Mouse (Mus musculus): ENCODE data around the gene C1ql1. TPM values are rescaled to one million over a fixed set of nuclear protein-coding genes. Genes with fewer than 3 reads are reported as not detected.
"Not testable (repeated sequence)": the region's sequence is repeated elsewhere in the genome, so short reads cannot be mapped to it uniquely, and the experiment has no call there.

Gene C1ql1
- polyA plus RNA-seq, 1 experiment from 2014 or later, result 2.5 TPM

- 35% methylated on average over 4 of the region's 4 CpGs for WGBS
- Histone ChIP-seq H3K4me3 (ENCODE audit: low read depth, low read length) (no peak overlapping the region), H3K27ac (ENCODE audit: low read depth, low read length) (no peak overlapping the region), H3K4me2 (ENCODE audit: low read length) (no peak overlapping the region), H3K4me1 (ENCODE audit: control insufficient read depth, insufficient read depth, low read length) (peaks cover 4% of the 10 kb centered on the region; the same call in 1 of the 2 replicates), H3K9me3 (replicated peaks; ENCODE audit: control insufficient read depth, low read length) (no peaks in the 10 kb centered on the region), H3K9ac (ENCODE audit: low read length) (no peak overlapping the region), H3K27me3 (replicated peaks; ENCODE audit: control insufficient read depth, insufficient read depth, low read length) (peaks cover 6% of the 10 kb centered on the region; the same call in 1 of the 2 replicates), H3K36me3 (ENCODE audit: control insufficient read depth, insufficient read depth, low read length) (no peaks in the 10 kb centered on the region)
- ATAC-seq, result no peak
- no peak for DNase-seq (ENCODE audit: low spot score)
Measured at GRCm38 (mm10) chr11:102984615-102985014, 38.1 kb upstream of the C1ql1 start.

GRCm38 (mm10) chr11:102984086-102984485, 37.6 kb upstream of the C1ql1 start:
- Histone ChIP-seq H3K27me3 (replicated peaks; ENCODE audit: control insufficient read depth, insufficient read depth, low read length) (peaks cover 3% of the 10 kb centered on the region; the same call in 1 of the 2 replicates), H3K27ac (ENCODE audit: low read depth, low read length) (no peak overlapping the region), H3K4me2 (ENCODE audit: low read length) (no peak overlapping the region), H3K9ac (ENCODE audit: low read length) (no peak overlapping the region), H3K9me3 (replicated peaks; ENCODE audit: control insufficient read depth, low read length) (no peaks in the 10 kb centered on the region), H3K4me3 (ENCODE audit: low read depth, low read length) (no peak overlapping the region), H3K4me1 (ENCODE audit: control insufficient read depth, insufficient read depth, low read length) (0 out of 2 replicates have a peak, but pooled peaks cover 2% of the 10 kb centered on the region), H3K36me3 (ENCODE audit: control insufficient read depth, insufficient read depth, low read length) (no peaks in the 10 kb centered on the region)
- 95% methylated on average over 9 of the region's 9 CpGs for WGBS
- ATAC-seq (no peak), DNase-seq (ENCODE audit: low spot score) (no peak)

- Histone ChIP-seq H3K4me3 (ENCODE audit: low read depth, low read length) (no peak overlapping the region), H3K9me3 (replicated peaks; ENCODE audit: control insufficient read depth, low read length) (no peaks in the 10 kb centered on the region), H3K4me2 (ENCODE audit: low read length) (no peak overlapping the region), H3K4me1 (ENCODE audit: control insufficient read depth, insufficient read depth, low read length) (no peaks in the 10 kb centered on the region), H3K9ac (ENCODE audit: low read length) (no peak overlapping the region), H3K36me3 (ENCODE audit: control insufficient read depth, insufficient read depth, low read length) (no peaks in the 10 kb centered on the region), H3K27me3 (replicated peaks; ENCODE audit: control insufficient read depth, insufficient read depth, low read length) (no peaks in the 10 kb centered on the region), H3K27ac (ENCODE audit: low read depth, low read length) (no peak overlapping the region)
- no peak for ATAC-seq
- WGBS, result 67% methylated on average over 10 of the region's 10 CpGs
- no peak for DNase-seq (ENCODE audit: low spot score)
Measured at GRCm38 (mm10) chr11:102981151-102981890, 34.8 kb upstream of the C1ql1 start.

GRCm38 (mm10) chr11:102978052-102978666, 31.7 kb upstream of the C1ql1 start:
- Histone ChIP-seq H3K27ac (ENCODE audit: low read depth, low read length) (no peak overlapping the region), H3K4me1 (ENCODE audit: control insufficient read depth, insufficient read depth, low read length) (no peaks in the 10 kb centered on the region), H3K27me3 (replicated peaks; ENCODE audit: control insufficient read depth, insufficient read depth, low read length) (no peaks in the 10 kb centered on the region), H3K9me3 (replicated peaks; ENCODE audit: control insufficient read depth, low read length) (no peaks in the 10 kb centered on the region), H3K4me2 (ENCODE audit: low read length) (no peak overlapping the region), H3K4me3 (ENCODE audit: low read depth, low read length) (no peak overlapping the region), H3K36me3 (ENCODE audit: control insufficient read depth, insufficient read depth, low read length) (no peaks in the 10 kb centered on the region), H3K9ac (ENCODE audit: low read length) (no peak overlapping the region)
- ATAC-seq (no peak), DNase-seq (ENCODE audit: low spot score) (no peak)
- WGBS, result 48% methylated on average over 6 of the region's 6 CpGs

- 84% methylated on average over 9 of the region's 9 CpGs for WGBS
- not testable (repeated sequence) for DNase-seq (ENCODE audit: low spot score); H3K9me3 ChIP-seq (replicated peaks; ENCODE audit: control insufficient read depth, low read length); H3K27ac ChIP-seq (ENCODE audit: low read depth, low read length); H3K27me3 ChIP-seq (replicated peaks; ENCODE audit: control insufficient read depth, insufficient read depth, low read length); H3K4me1 ChIP-seq (ENCODE audit: control insufficient read depth, insufficient read depth, low read length); H3K4me2 ChIP-seq (ENCODE audit: low read length); ATAC-seq; H3K4me3 ChIP-seq (ENCODE audit: low read depth, low read length); H3K36me3 ChIP-seq (ENCODE audit: control insufficient read depth, insufficient read depth, low read length); H3K9ac ChIP-seq (ENCODE audit: low read length)
Measured at GRCm38 (mm10) chr11:102975966-102976365, 29.5 kb upstream of the C1ql1 start.

- DNase-seq (ENCODE audit: low spot score) (no peak), ATAC-seq (no peak)
- H3K4me3 ChIP-seq (ENCODE audit: low read depth, low read length), result no peak overlapping the region
- H3K36me3 ChIP-seq (ENCODE audit: control insufficient read depth, insufficient read depth, low read length), result no peaks in the 10 kb centered on the region
- no peaks in the 10 kb centered on the region for H3K4me1 ChIP-seq (ENCODE audit: control insufficient read depth, insufficient read depth, low read length)
- H3K9ac ChIP-seq (ENCODE audit: low read length), result no peak overlapping the region
- H3K27me3 ChIP-seq (replicated peaks; ENCODE audit: control insufficient read depth, insufficient read depth, low read length), result no peaks in the 10 kb centered on the region
- no peak overlapping the region for H3K27ac ChIP-seq (ENCODE audit: low read depth, low read length)
- no peaks in the 10 kb centered on the region for H3K9me3 ChIP-seq (replicated peaks; ENCODE audit: control insufficient read depth, low read length)
- no peak overlapping the region for H3K4me2 ChIP-seq (ENCODE audit: low read length)
- WGBS, result 81% methylated on average over 1 of the region's 1 CpGs
Measured at GRCm38 (mm10) chr11:102972326-102972725, 25.8 kb upstream of the C1ql1 start.

- H3K27ac ChIP-seq (ENCODE audit: low read depth, low read length), result no peak overlapping the region
- no peak overlapping the region for H3K4me3 ChIP-seq (ENCODE audit: low read depth, low read length)
- ATAC-seq (no peak), DNase-seq (ENCODE audit: low spot score) (no peak)
- H3K9me3 ChIP-seq (replicated peaks; ENCODE audit: control insufficient read depth, low read length), result no peaks in the 10 kb centered on the region
- H3K4me2 ChIP-seq (ENCODE audit: low read length), result no peak overlapping the region
- WGBS, result 53% methylated on average over 5 of the region's 5 CpGs
- H3K9ac ChIP-seq (ENCODE audit: low read length), result no peak overlapping the region
- no peaks in the 10 kb centered on the region for H3K36me3 ChIP-seq (ENCODE audit: control insufficient read depth, insufficient read depth, low read length)
- H3K4me1 ChIP-seq (ENCODE audit: control insufficient read depth, insufficient read depth, low read length), result no peaks in the 10 kb centered on the region
- H3K27me3 ChIP-seq (replicated peaks; ENCODE audit: control insufficient read depth, insufficient read depth, low read length), result no peaks in the 10 kb centered on the region
Measured at GRCm38 (mm10) chr11:102971604-102972003, 25.1 kb upstream of the C1ql1 start.

GRCm38 (mm10) chr11:102964547-102965091, 18.1 kb upstream of the C1ql1 start:
- no peak for ATAC-seq
- no peaks in the 10 kb centered on the region for H3K36me3 ChIP-seq (ENCODE audit: control insufficient read depth, insufficient read depth, low read length)
- H3K4me3 ChIP-seq (ENCODE audit: low read depth, low read length), result no peak overlapping the region
- no peak for DNase-seq (ENCODE audit: low spot score)
- no peak overlapping the region for H3K27ac ChIP-seq (ENCODE audit: low read depth, low read length)
- H3K4me1 ChIP-seq (ENCODE audit: control insufficient read depth, insufficient read depth, low read length), result peaks cover 13% of the 10 kb centered on the region
- 73% methylated on average over 16 of the region's 16 CpGs for WGBS
- no peak overlapping the region for H3K9ac ChIP-seq (ENCODE audit: low read length)
- no peaks in the 10 kb centered on the region for H3K27me3 ChIP-seq (replicated peaks; ENCODE audit: control insufficient read depth, insufficient read depth, low read length)
- H3K4me2 ChIP-seq (ENCODE audit: low read length), result no peak overlapping the region; the same call in 1 of the 2 replicates
- no peaks in the 10 kb centered on the region for H3K9me3 ChIP-seq (replicated peaks; ENCODE audit: control insufficient read depth, low read length)

Data from forebrain, embryonic 14.5 days (tissue).